Mouse (Mus musculus) ES-E14 (cell line): ENCODE results near the gene Tmem223.

Experiments used
- HCFC1 ChIP-seq: IDR thresholded peaks from 2 replicates; pipeline ENCODE4 v1.6.1; 2012; ENCODE audit warnings: low read length, inconsistent platforms, borderline replicate concordance; ENCODE audit not compliant: insufficient read depth
- MAFK ChIP-seq: IDR thresholded peaks from 2 replicates; pipeline ENCODE4 v1.6.1; 2014; ENCODE audit warnings: mild to moderate bottlenecking, low read depth, low read length, inconsistent platforms; ENCODE audit not compliant: insufficient read depth

- TF ChIP-seq HCFC1 = no peak
- no peak for TF ChIP-seq MAFK
Measured at GRCm38 (mm10) chr19:8740603-8741002, 30.2 kb upstream of the Tmem223 start, which contains the start of gene 1700092M07Rik.
